Mouse (Mus musculus): ENCODE results near the gene Ergic1.

- TF ChIP-seq POLR2A (IDR thresholded peaks at IDR 0.05; ENCODE audit: control insufficient read depth, extremely low read depth, insufficient read depth, low read length, poor library complexity) (no peak), CTCF (IDR thresholded peaks at IDR 0.05; ENCODE audit: borderline replicate concordance, control insufficient read depth, extremely low read depth, insufficient read depth, low read length, poor library complexity) (no peak)
Measured at GRCm38 (mm10) chr17:26527291-26527690, 34.0 kb upstream of the Ergic1 start.

Data from thymus, adult 2 months (tissue).